Mouse (Mus musculus) yolk sac, embryonic 10.5 days (tissue): ENCODE measurements at regions not wholly inside any gene's neighbourhood (a gene's known extent, or its start where the extent isn't known, plus 50 kb on each side); places are given as distances from the start of the nearest gene placed in this dataset.

Experiments used
- DNase-seq: peaks from one replicate; pipeline ENCODE4 v3.0.0-alpha.2; 2017; ENCODE audit warnings: low spot score

GRCm38 (mm10) chr6:17226483-17226882, 54.5 kb upstream of the Cav2 start:
- no peak for DNase-seq
